Mouse (Mus musculus) limb, embryonic 14.5 days (tissue): Measurements from ENCODE around the gene Myrf. TPM values are rescaled to one million over a fixed set of nuclear protein-coding genes. Genes with fewer than 3 reads are reported as not detected.

Source experiments
- ATAC-seq: fragments of 200-750 bp; cut with Nextera tagmentation; 2 replicates; pipeline ENCODE4 v1.8.0; 2017; ENCODE audit warnings: low read depth, moderate number of reproducible peaks, moderate TSS enrichment; ENCODE audit not compliant: low FRiP score
- DNase-seq: peaks from one replicate; pipeline ENCODE4 v3.0.0-alpha.2; 2015; ENCODE audit warnings: low spot score
- H3K27ac ChIP-seq: fragments of 300-500 bp; sonication (generic); replicated peaks from 2 replicates; pipeline ENCODE4 v1.5.1; 2014; ENCODE audit warnings: low read depth, mild to moderate bottlenecking, low read length, moderate library complexity, mixed read lengths
- H3K27me3 ChIP-seq: fragments of 300-500 bp; sonication (generic); 2 replicates; pipeline ENCODE4 v1.6.1; 2014; ENCODE audit warnings: low read length, mixed read lengths; ENCODE audit not compliant: control insufficient read depth, insufficient read depth
- H3K36me3 ChIP-seq: fragments of 300-500 bp; sonication (generic); 2 replicates; pipeline ENCODE4 v1.6.1; 2014; ENCODE audit warnings: mild to moderate bottlenecking, low read length, moderate library complexity, mixed read lengths; ENCODE audit not compliant: control insufficient read depth, insufficient read depth
- H3K4me1 ChIP-seq: fragments of 300-500 bp; sonication (generic); 2 replicates; pipeline ENCODE4 v1.6.1; 2014; ENCODE audit warnings: antibody characterized with exemption, low read length, mixed read lengths; ENCODE audit not compliant: control insufficient read depth, insufficient read depth
- H3K4me2 ChIP-seq: fragments of 300-500 bp; sonication (generic); replicated peaks from 2 replicates; pipeline ENCODE4 v1.6.1; 2014; ENCODE audit warnings: low read depth, mild to moderate bottlenecking, low read length, moderate library complexity; ENCODE audit not compliant: severe bottlenecking
- H3K4me3 ChIP-seq: fragments of 300-500 bp; sonication (generic); replicated peaks from 2 replicates; pipeline ENCODE4 v1.5.1; 2014; ENCODE audit warnings: low read length
- H3K9ac ChIP-seq: fragments of 300-500 bp; sonication (generic); 2 replicates; pipeline ENCODE4 v1.6.1; 2014; ENCODE audit warnings: mild to moderate bottlenecking, low read depth, low read length, moderate library complexity; ENCODE audit not compliant: severe bottlenecking
- H3K9me3 ChIP-seq: fragments of 300-500 bp; sonication (generic); 2 replicates; pipeline ENCODE4 v1.6.1; 2016; ENCODE audit warnings: low read length; ENCODE audit not compliant: control insufficient read depth
- POLR2A ChIP-seq: fragments of 200-500 bp; IDR thresholded peaks from 2 replicates; pipeline ENCODE4 v1.8.0; 2012; ENCODE audit warnings: inconsistent platforms, mild to moderate bottlenecking, moderate library complexity, borderline replicate concordance; ENCODE audit not compliant: insufficient read depth, insufficient read length; ENCODE audit errors: extremely low read depth
- WGBS: fragments of 180-500 bp; shearing (Covaris S2); extraction: QIAGEN DNeasy Blood & Tissue Kit; methylation state at CpG from one replicate; pipeline ENCODE4 v1.1.7; 2014; 5-methylcytosine and 5-hydroxymethylcytosine counted together
- polyA plus RNA-seq, 2 experiments: library from polyadenylated mRNA; depleted of rRNA in 1 of 2; stranded (reverse) in 1 of 2; unstranded in 1 of 2; fragments of >200 nt; fragmentation: Nextera tagmentation in 1 of 2; extraction: Ambion mirVana in 1 of 2; gene quantifications; 2 replicates each; pipeline versions ENCODE4 v1.2.1 to v1.2.3; 2012 to 2014

Gene Myrf
- polyA plus RNA-seq (2012; rRNA removed) (4.4 and 7.0 TPM in 2 replicates), polyA plus RNA-seq (2014; fragmentation: Nextera tagmentation; extraction: Ambion mirVana) (1.1 and 1.4 TPM in 2 replicates)

GRCm38 (mm10) chr19:10240654-10241305 lies at the start of gene Myrf:
Gene Myrf, minus strand, starts transcription at chr19:10240748.
- Histone ChIP-seq H3K36me3 (no peaks in the 10 kb centered on the region), H3K9me3 (no peaks in the 10 kb centered on the region), H3K27ac (no peak within 1 kb of the TSS), H3K27me3 (no peaks in the 10 kb centered on the region), H3K4me3 (peak within 1 kb of the TSS; percentile 49), H3K9ac (peak within 1 kb of the TSS; percentile 56), H3K4me1 (peaks cover 17% of the 10 kb centered on the region), H3K4me2 (peak within 1 kb of the TSS; percentile 80)
- ATAC-seq (peak; percentile 81), DNase-seq (peak; percentile 15)
- 9% methylated on average over 34 of the region's 43 CpGs for WGBS
- no peak for TF ChIP-seq POLR2A

- 84% methylated on average over 4 of the region's 4 CpGs for WGBS
These were observed 49.1 kb upstream of the Myrf start for GRCm38 (mm10) chr19:10289609-10290150.

GRCm38 (mm10) chr19:10288125-10289040 lies 47.8 kb upstream of the Myrf start:
- no peak for ATAC-seq
- H3K9ac ChIP-seq, result no peak overlapping the region
- 85% methylated on average over 8 of the region's 8 CpGs for WGBS

More at GRCm38 (mm10) chr19:10289609-10290150, 49.1 kb upstream of the Myrf start:
- Histone ChIP-seq H3K4me1 (peaks cover 17% of the 10 kb centered on the region), H3K36me3 (no peaks in the 10 kb centered on the region), H3K4me2 (no peak overlapping the region), H3K4me3 (no peak overlapping the region), H3K9ac (no peak overlapping the region), H3K27ac (no peak overlapping the region), H3K27me3 (no peaks in the 10 kb centered on the region), H3K9me3 (no peaks in the 10 kb centered on the region)
- no peak for DNase-seq
- no peak for ATAC-seq
- no peak for TF ChIP-seq POLR2A

GRCm38 (mm10) chr19:10286458-10286872 lies 45.9 kb upstream of the Myrf start:
- Histone ChIP-seq H3K9me3 (no peaks in the 10 kb centered on the region), H3K27me3 (no peaks in the 10 kb centered on the region), H3K36me3 (no peaks in the 10 kb centered on the region), H3K27ac (no peak overlapping the region), H3K9ac (no peak overlapping the region), H3K4me3 (no peak overlapping the region), H3K4me2 (no peak overlapping the region), H3K4me1 (0 out of 2 replicates have a peak, but pooled peaks cover 5% of the 10 kb centered on the region)
- DNase-seq (no peak), ATAC-seq (no peak)
- WGBS, result 79% methylated on average over 10 of the region's 10 CpGs
- no peak for TF ChIP-seq POLR2A

More at GRCm38 (mm10) chr19:10288125-10289040, 47.8 kb upstream of the Myrf start:
- Histone ChIP-seq H3K27me3 (no peaks in the 10 kb centered on the region), H3K4me1 (peaks cover 9% of the 10 kb centered on the region; the same call in 1 of the 2 replicates), H3K9me3 (no peaks in the 10 kb centered on the region), H3K27ac (no peak overlapping the region), H3K4me3 (no peak overlapping the region), H3K4me2 (no peak overlapping the region), H3K36me3 (no peaks in the 10 kb centered on the region)
- no peak for TF ChIP-seq POLR2A
- no peak for DNase-seq
